Mouse (Mus musculus) heart, embryonic 10.5 days (tissue): ENCODE results near the gene Abca13. TPM values are rescaled to one million over a fixed set of nuclear protein-coding genes. Genes with fewer than 3 reads are reported as not detected.
"Not testable (repeated sequence)": the region's sequence is repeated elsewhere in the genome, so short reads cannot be mapped to it uniquely, and the experiment has no call there.

ENCODE experiments used
- DNase-seq: peaks from one replicate; pipeline ENCODE4 v3.0.0-alpha.2; 2017; ENCODE audit warnings: low spot score
- H3K27ac ChIP-seq: fragments of 300-500 bp; sonication (generic); 2 replicates; pipeline ENCODE4 v1.5.1; 2016; ENCODE audit warnings: mild to moderate bottlenecking
- H3K27me3 ChIP-seq: fragments of 300-500 bp; sonication (generic); 2 replicates; pipeline ENCODE4 v1.6.1; 2016; ENCODE audit warnings: mild to moderate bottlenecking; ENCODE audit not compliant: poor library complexity, insufficient read depth, severe bottlenecking
- H3K36me3 ChIP-seq: fragments of 300-500 bp; sonication (generic); 2 replicates; pipeline ENCODE4 v1.6.1; 2016; ENCODE audit warnings: mild to moderate bottlenecking, moderate library complexity
- H3K4me1 ChIP-seq: fragments of 300-500 bp; sonication (generic); 2 replicates; pipeline ENCODE4 v1.6.1; 2016; ENCODE audit warnings: mild to moderate bottlenecking
- H3K4me3 ChIP-seq: fragments of 300-500 bp; sonication (generic); 2 replicates; pipeline ENCODE4 v1.5.1; 2016; ENCODE audit warnings: mild to moderate bottlenecking, moderate library complexity
- H3K9me3 ChIP-seq: fragments of 300-500 bp; sonication (generic); 2 replicates; pipeline ENCODE4 v1.6.1; 2016; ENCODE audit warnings: mild to moderate bottlenecking, moderate library complexity
- WGBS: fragments of 180-500 bp; shearing (Covaris S2); methylation state at CpG from one replicate; pipeline ENCODE4 v1.1.7; 2016; 5-methylcytosine and 5-hydroxymethylcytosine counted together
- polyA plus RNA-seq: library from polyadenylated mRNA; unstranded; fragments of >200 nt; fragmentation: Nextera tagmentation; extraction: Ambion mirVana; gene quantifications from 2 replicates; pipeline ENCODE4 v1.2.1, GENCODE M21; 2016

Abca13 gene
- polyA plus RNA-seq, 1 experiment from 2014 or later: not detected

DNA sequence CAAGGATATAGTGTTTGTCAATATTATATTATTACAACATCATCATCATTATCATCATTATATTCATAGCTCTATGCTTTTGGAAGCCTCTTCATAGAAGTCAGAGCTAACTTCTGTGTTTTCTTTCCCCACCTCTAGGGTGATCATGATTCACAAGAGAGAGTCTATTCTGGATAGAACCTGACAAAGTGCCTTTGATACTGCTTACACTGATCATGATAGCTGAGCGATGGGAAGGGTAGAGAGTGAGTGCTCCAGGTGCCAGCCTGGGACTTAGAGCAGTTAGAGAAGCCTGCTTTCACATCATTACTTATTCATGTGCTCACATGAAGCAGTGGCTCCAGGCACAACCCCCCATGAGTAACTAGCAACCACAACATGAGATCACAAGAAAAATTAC is 280.7 kb downstream of the Abca13 start:
- no peaks in the 10 kb centered on the region for H3K9me3 ChIP-seq
- no peaks in the 10 kb centered on the region for H3K36me3 ChIP-seq
- no peak overlapping the region for H3K27ac ChIP-seq
- no peaks in the 10 kb centered on the region for H3K27me3 ChIP-seq
- no peaks in the 10 kb centered on the region for H3K4me1 ChIP-seq
- H3K4me3 ChIP-seq: no peak overlapping the region
- DNase-seq: no peak
- WGBS: 87% methylated on average over 1 of the region's 1 CpGs

GRCm38 (mm10) chr11:9481511-9481910 is 289.8 kb downstream of the Abca13 start:
- Histone ChIP-seq H3K27me3 (no peaks in the 10 kb centered on the region), H3K27ac (no peak overlapping the region), H3K9me3 (no peaks in the 10 kb centered on the region), H3K36me3 (no peaks in the 10 kb centered on the region), H3K4me1 (no peaks in the 10 kb centered on the region), H3K4me3 (no peak overlapping the region)
- peak; percentile 78 for DNase-seq
- 20% methylated on average over 6 of the region's 6 CpGs for WGBS

DNA sequence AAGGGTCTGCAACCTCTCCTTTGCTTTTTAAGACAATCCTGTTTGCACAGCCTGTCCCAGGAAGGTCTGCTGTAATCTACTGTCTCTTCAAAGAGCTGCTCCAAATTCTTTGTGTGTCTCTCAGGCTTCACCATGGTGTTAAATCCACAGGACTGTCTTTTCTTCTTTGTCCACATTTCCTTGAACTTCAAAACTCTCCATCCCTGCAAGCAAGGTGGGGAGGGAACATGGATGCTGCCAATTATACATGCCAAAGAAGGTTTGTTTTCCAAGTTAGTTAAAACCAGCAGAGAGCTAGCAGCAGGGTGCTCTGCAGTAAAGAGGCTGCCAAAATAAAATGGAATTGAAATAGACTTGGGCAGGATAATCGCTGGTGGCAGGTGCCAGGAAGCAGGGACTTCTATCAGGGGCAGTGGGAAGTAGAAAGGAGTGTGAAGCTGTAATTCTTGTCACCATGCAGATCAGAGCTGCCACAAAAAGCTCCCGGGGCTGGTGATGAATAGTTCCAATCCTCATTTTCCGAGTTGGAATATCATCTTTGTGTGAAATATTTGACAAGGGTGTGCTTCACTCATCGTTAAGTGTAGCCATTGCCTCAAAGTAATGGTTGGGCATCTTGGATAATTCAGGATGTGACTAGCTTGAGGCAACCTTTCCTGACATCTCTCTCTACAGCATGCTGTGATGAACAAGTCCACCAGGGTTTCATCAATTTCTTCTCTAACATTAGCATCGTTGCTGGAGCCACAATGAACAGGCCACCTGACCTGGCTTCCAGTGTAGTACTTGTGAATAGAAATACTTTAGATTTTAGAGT is 308.8 kb downstream of the Abca13 start:
- H3K4me1 ChIP-seq: no peaks in the 10 kb centered on the region
- H3K36me3 ChIP-seq: no peaks in the 10 kb centered on the region
- 59% methylated on average over 5 of the region's 5 CpGs for WGBS
- no peak overlapping the region for H3K4me3 ChIP-seq
- H3K27me3 ChIP-seq: no peaks in the 10 kb centered on the region
- no peaks in the 10 kb centered on the region for H3K9me3 ChIP-seq
- DNase-seq: no peak
- no peak overlapping the region for H3K27ac ChIP-seq

GRCm38 (mm10) chr11:9514966-9515365 is 323.2 kb downstream of the Abca13 start:
- H3K4me1 ChIP-seq, H3K4me3 ChIP-seq, H3K27me3 ChIP-seq, H3K9me3 ChIP-seq, DNase-seq, H3K27ac ChIP-seq, H3K36me3 ChIP-seq: not testable (repeated sequence)
- WGBS: 66% methylated on average over 2 of the region's 2 CpGs

DNA sequence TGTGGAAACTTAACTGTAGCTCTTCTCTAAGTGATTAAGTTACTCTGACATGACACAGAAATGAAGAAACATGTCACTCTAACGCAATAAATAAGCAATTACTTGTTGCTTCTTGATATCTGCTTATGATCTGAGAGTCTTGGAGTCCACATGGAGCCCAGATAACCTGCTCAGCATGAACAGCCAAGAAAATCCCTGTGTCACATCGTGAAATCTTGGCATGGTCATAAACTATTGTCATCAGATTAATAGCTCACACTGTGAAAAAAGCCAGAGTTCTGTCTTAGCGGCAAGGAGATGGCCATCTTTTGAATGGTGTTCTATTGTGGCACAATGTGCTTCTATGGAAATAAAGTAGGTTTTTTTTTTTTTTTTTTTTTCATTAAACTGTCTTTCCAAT is 336.8 kb downstream of the Abca13 start:
- WGBS: 80% methylated on average over 3 of the region's 3 CpGs
- Histone ChIP-seq H3K4me3 (no peak overlapping the region), H3K9me3 (no peaks in the 10 kb centered on the region), H3K27ac (no peak overlapping the region), H3K4me1 (no peaks in the 10 kb centered on the region), H3K36me3 (no peaks in the 10 kb centered on the region), H3K27me3 (peaks cover 15% of the 10 kb centered on the region; the same call in 1 of the 2 replicates)
- DNase-seq: no peak

DNA sequence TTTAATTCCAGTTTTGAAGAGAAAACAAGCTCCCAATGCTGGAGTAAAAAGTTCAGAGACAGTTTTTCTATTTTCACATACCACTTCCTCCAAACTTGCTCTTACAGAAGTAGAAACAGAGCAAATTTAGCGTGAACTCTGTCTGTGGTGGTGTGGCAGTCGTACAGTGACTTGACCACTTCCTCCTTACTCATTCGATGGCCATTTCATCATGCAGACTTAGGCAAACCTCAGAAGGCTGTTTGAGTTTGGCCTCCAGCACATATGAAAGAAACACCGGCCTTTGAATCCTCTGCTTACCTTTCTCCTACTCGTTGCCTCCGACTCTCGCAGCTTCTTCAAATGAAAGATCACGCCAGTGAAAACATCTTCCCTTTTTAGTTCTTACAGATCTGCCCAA is 340.0 kb downstream of the Abca13 start:
- H3K4me1 ChIP-seq: 0 out of 2 replicates have a peak, but pooled peaks cover under 1% of the 10 kb centered on the region
- H3K27ac ChIP-seq: no peak overlapping the region
- no peak for DNase-seq
- WGBS: 85% methylated on average over 8 of the region's 8 CpGs
- H3K36me3 ChIP-seq: no peaks in the 10 kb centered on the region
- no peak overlapping the region for H3K4me3 ChIP-seq
- peaks cover 26% of the 10 kb centered on the region; the same call in 1 of the 2 replicates for H3K27me3 ChIP-seq
- H3K9me3 ChIP-seq: no peaks in the 10 kb centered on the region

GRCm38 (mm10) chr11:9533189-9533588 is 341.4 kb downstream of the Abca13 start:
- 42% methylated on average over 1 of the region's 1 CpGs for WGBS
- Histone ChIP-seq H3K9me3 (no peaks in the 10 kb centered on the region), H3K36me3 (no peaks in the 10 kb centered on the region), H3K4me1 (0 out of 2 replicates have a peak, but pooled peaks cover 6% of the 10 kb centered on the region), H3K27ac (no peak overlapping the region), H3K4me3 (no peak overlapping the region), H3K27me3 (peaks cover 26% of the 10 kb centered on the region; the same call in 1 of the 2 replicates)
- no peak for DNase-seq

- H3K4me3 ChIP-seq: no peak overlapping the region
- WGBS: 90% methylated on average over 1 of the region's 1 CpGs
- no peaks in the 10 kb centered on the region for H3K36me3 ChIP-seq
- DNase-seq: no peak
- H3K4me1 ChIP-seq: 0 out of 2 replicates have a peak, but pooled peaks cover 6% of the 10 kb centered on the region
- no peaks in the 10 kb centered on the region for H3K9me3 ChIP-seq
- H3K27me3 ChIP-seq: peaks cover 26% of the 10 kb centered on the region; the same call in 1 of the 2 replicates
- H3K27ac ChIP-seq: no peak overlapping the region
Observed at GRCm38 (mm10) chr11:9533658-9534202, 342.0 kb downstream of the Abca13 start.

GRCm38 (mm10) chr11:9536811-9537210 is 345.1 kb downstream of the Abca13 start:
- H3K4me3 ChIP-seq: no peak overlapping the region
- H3K27ac ChIP-seq: no peak overlapping the region
- H3K4me1 ChIP-seq: 0 out of 2 replicates have a peak, but pooled peaks cover 6% of the 10 kb centered on the region
- peaks cover 26% of the 10 kb centered on the region for H3K27me3 ChIP-seq
- H3K9me3 ChIP-seq: no peaks in the 10 kb centered on the region
- 44% methylated on average over 6 of the region's 6 CpGs for WGBS
- no peaks in the 10 kb centered on the region for H3K36me3 ChIP-seq
- DNase-seq: no peak

DNA sequence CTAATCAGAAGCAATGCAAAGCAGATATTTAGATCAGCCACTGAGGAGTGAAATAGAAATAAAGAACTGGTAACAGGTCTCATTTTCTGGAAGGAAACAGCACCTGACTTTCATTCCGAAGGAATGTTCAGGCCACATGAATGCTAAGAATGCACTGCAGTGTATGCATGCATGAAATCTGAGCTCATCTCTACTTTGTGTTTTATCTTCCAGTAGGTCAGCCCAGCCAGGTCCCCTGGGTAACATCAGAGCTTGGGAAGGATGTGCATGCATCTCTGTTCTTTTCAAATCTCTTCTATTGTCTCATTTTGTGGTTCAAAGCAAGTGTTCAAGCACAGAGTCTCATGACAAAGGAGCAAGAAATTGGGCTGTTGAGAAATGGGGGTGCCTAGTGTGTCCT is 346.6 kb downstream of the Abca13 start:
- no peaks in the 10 kb centered on the region for H3K9me3 ChIP-seq
- no peak overlapping the region for H3K27ac ChIP-seq
- DNase-seq: no peak
- WGBS: 60% methylated on average over 1 of the region's 1 CpGs
- H3K4me1 ChIP-seq: 0 out of 2 replicates have a peak, but pooled peaks cover 6% of the 10 kb centered on the region
- H3K27me3 ChIP-seq: peaks cover 23% of the 10 kb centered on the region
- no peaks in the 10 kb centered on the region for H3K36me3 ChIP-seq
- no peak overlapping the region for H3K4me3 ChIP-seq

- Histone ChIP-seq H3K4me3 (no peak overlapping the region), H3K9me3 (no peaks in the 10 kb centered on the region), H3K27me3 (no peaks in the 10 kb centered on the region), H3K4me1 (no peaks in the 10 kb centered on the region), H3K36me3 (no peaks in the 10 kb centered on the region), H3K27ac (no peak overlapping the region)
- no peak for DNase-seq
- 72% methylated on average over 2 of the region's 2 CpGs for WGBS
Observed at GRCm38 (mm10) chr11:9560026-9560425, 368.3 kb downstream of the Abca13 start.

DNA sequence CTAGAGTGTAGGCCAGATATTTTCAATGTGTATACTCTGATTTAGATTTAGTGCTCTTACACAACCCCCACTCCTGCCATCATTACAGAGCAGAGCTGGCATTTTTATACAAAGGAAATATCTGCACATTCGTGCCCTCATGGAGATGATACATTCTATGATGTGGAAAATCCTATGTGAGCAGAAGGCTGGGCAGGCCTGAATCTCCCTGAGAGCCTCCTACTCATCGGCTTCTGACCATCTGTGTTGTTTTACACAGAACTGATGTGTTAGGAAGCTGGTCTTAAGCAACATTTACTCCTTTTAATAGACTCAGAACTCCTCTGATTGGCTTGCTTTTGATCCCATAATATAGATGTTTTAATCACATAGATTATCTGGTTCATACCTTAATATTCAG is 376.6 kb downstream of the Abca13 start:
- 70% methylated on average over 2 of the region's 2 CpGs for WGBS
- Histone ChIP-seq H3K4me1 (no peaks in the 10 kb centered on the region), H3K27me3 (no peaks in the 10 kb centered on the region), H3K27ac (no peak overlapping the region), H3K9me3 (no peaks in the 10 kb centered on the region), H3K36me3 (no peaks in the 10 kb centered on the region), H3K4me3 (no peak overlapping the region)
- no peak for DNase-seq

- H3K4me1 ChIP-seq: no peaks in the 10 kb centered on the region
- H3K36me3 ChIP-seq: no peaks in the 10 kb centered on the region
- no peaks in the 10 kb centered on the region for H3K27me3 ChIP-seq
- DNase-seq: no peak
- 75% methylated on average over 6 of the region's 6 CpGs for WGBS
- no peaks in the 10 kb centered on the region for H3K9me3 ChIP-seq
- no peak overlapping the region for H3K4me3 ChIP-seq
- no peak overlapping the region for H3K27ac ChIP-seq
Observed at GRCm38 (mm10) chr11:9570319-9570718, 378.6 kb downstream of the Abca13 start.
